26 mouse cellular contexts compared by ENCODE assay signal in the genomic region with DNA sequence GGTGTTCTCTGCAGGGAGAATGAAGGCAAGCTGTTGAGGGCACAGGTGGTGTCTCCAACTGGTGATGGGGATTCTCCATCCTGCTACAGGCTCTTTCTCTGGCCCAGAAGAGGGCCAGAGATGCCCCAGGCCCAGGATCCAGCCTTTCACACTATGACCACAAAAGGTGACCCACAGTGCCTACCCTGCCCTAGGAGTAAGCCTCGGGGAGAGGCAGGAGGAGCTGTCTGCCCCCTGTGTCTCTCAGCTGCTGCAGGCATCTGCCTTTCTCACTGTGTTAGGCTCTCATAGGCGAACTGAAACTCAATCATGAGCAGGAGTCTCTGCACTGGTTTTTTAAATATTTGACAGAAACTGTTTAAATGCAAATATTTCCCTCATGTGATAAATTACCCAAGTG.
DNase-seq lines count a peak whose midpoint lies in the region; ATAC-seq and TF ChIP-seq lines count a peak whose summit lies in the region.
"Had no signal": no experiment of that assay in that cellular context is flagged by ENCODE, and none has a peak within 500 bp of the region (broad histone marks: within the 10 kb centered on the region; RNA-seq: fewer than 3 reads in every experiment).

No protein-coding gene starts in this region.

- no peaks in the 10 kb centered on the region for H3K27me3 ChIP-seq in hindbrain, embryonic 13.5 days
- H3K27me3 ChIP-seq in hindbrain, embryonic 14.5 days (ENCODE audit: control insufficient read depth, insufficient read depth, low read length) = no peaks in the 10 kb centered on the region
- no peaks in the 10 kb centered on the region for H3K27me3 ChIP-seq in midbrain, embryonic 11.5 days (ENCODE audit: control insufficient read depth, insufficient read depth, low read length)
- no peaks in the 10 kb centered on the region for H3K27me3 ChIP-seq in midbrain, postnatal 0 days (ENCODE audit: insufficient read depth, low read length)
- H3K27me3 ChIP-seq in E14TG2a.4 (ENCODE audit: insufficient read depth, low read length) = no peaks in the 10 kb centered on the region
- H3K27me3 ChIP-seq in limb, embryonic 10.5 days (ENCODE audit: low read depth, poor library complexity, severe bottlenecking) = 0 out of 2 replicates have a peak, but pooled peaks cover 11% of the 10 kb centered on the region
- H3K27me3 ChIP-seq: embryonic facial prominence, embryonic 12.5 days; embryonic facial prominence, embryonic 15.5 days had no signal

- WGBS in hindbrain, embryonic 13.5 days = 20% methylated on average over 2 of the region's 2 CpGs
- WGBS in hindbrain, embryonic 14.5 days = 29% methylated on average over 2 of the region's 2 CpGs
- WGBS in midbrain, embryonic 11.5 days = 41% methylated on average over 2 of the region's 2 CpGs
- 36% methylated on average over 2 of the region's 2 CpGs for WGBS in midbrain, postnatal 0 days
- WGBS in limb, embryonic 10.5 days = 39% methylated on average over 2 of the region's 2 CpGs

- TF ChIP-seq CTCF in midbrain, postnatal 0 days (IDR thresholded peaks at IDR 0.05) = no peak
- TF ChIP-seq CTCF in E14TG2a.4 (conservative IDR thresholded peaks at IDR 0.05; ENCODE audit: low read length) = no peak

- no peak for DNase-seq in hindbrain, embryonic 14.5 days (ENCODE audit: low spot score)
- DNase-seq in midbrain, embryonic 11.5 days (ENCODE audit: low spot score, missing footprints) = peak; percentile 72
- DNase-seq in midbrain, postnatal 0 days (ENCODE audit: low spot score) = no peak
- DNase-seq in A20 (ENCODE audit: low read depth, low spot score) = peak; percentile 58
- no peak for DNase-seq in limb, embryonic 10.5 days (ENCODE audit: low spot score)
- DNase-seq: adrenal gland, adult 2 months; adrenal gland, postnatal 14 days; cerebellum, adult 11 months; cerebellum, adult 2 months; cerebellum, adult 9-11 months; cerebellum, postnatal 25 days; gastrocnemius, postnatal 10 days; gastrocnemius, postnatal 36 days; heart, adult 2 months; heart, postnatal 14 days; heart, postnatal 4 days had no signal

- peaks cover 32% of the 10 kb centered on the region for H3K4me1 ChIP-seq in hindbrain, embryonic 13.5 days (replicated peaks)
- peaks cover 21% of the 10 kb centered on the region for H3K4me1 ChIP-seq in hindbrain, embryonic 14.5 days (replicated peaks; ENCODE audit: control insufficient read depth, insufficient read depth, low read length)
- peaks cover 7% of the 10 kb centered on the region for H3K4me1 ChIP-seq in midbrain, embryonic 11.5 days (ENCODE audit: control insufficient read depth, insufficient read depth, low read length)
- H3K4me1 ChIP-seq in midbrain, postnatal 0 days (ENCODE audit: insufficient read depth, low read length) = peaks cover 6% of the 10 kb centered on the region; the same call in 1 of the 2 replicates
- peaks cover 45% of the 10 kb centered on the region for H3K4me1 ChIP-seq in E14TG2a.4 (replicated peaks; ENCODE audit: low read depth, low read length)
- peaks cover 18% of the 10 kb centered on the region; the same call in 1 of the 2 replicates for H3K4me1 ChIP-seq in limb, embryonic 10.5 days
- H3K4me1 ChIP-seq: embryonic facial prominence, embryonic 12.5 days; embryonic facial prominence, embryonic 15.5 days; heart, embryonic 13.5 days had no signal

- H3K4me2 ChIP-seq in hindbrain, embryonic 13.5 days = no peak overlapping the region
- no peak overlapping the region for H3K4me2 ChIP-seq in hindbrain, embryonic 14.5 days (replicated peaks)
- H3K4me2 ChIP-seq in midbrain, embryonic 11.5 days = no peak overlapping the region
- H3K4me2 ChIP-seq in midbrain, postnatal 0 days (ENCODE audit: low read depth, low read length, poor library complexity, severe bottlenecking) = no peak overlapping the region
- H3K4me2 ChIP-seq: embryonic facial prominence, embryonic 12.5 days; embryonic facial prominence, embryonic 15.5 days; heart, embryonic 13.5 days had no signal

- no peak for ATAC-seq in hindbrain, embryonic 13.5 days (ENCODE audit: low FRiP score)
- ATAC-seq in hindbrain, embryonic 14.5 days (ENCODE audit: low FRiP score) = no peak
- no peak for ATAC-seq in midbrain, embryonic 11.5 days (ENCODE audit: low FRiP score)
- no peak for ATAC-seq in midbrain, postnatal 0 days (ENCODE audit: low FRiP score)
- ATAC-seq: forebrain, embryonic 16.5 days; hindbrain, postnatal 0 days; inflammation-experienced regulatory T-cells, adult 6 months; intestine, embryonic 16.5 days had no signal

- 0 out of 2 replicates have a peak overlapping the region, but pooled peaks have one; percentile 0 for H3K9ac ChIP-seq in hindbrain, embryonic 13.5 days
- H3K9ac ChIP-seq in hindbrain, embryonic 14.5 days = no peak overlapping the region
- no peak overlapping the region for H3K9ac ChIP-seq in midbrain, embryonic 11.5 days (ENCODE audit: low read length)
- no peak overlapping the region for H3K9ac ChIP-seq in midbrain, postnatal 0 days (replicated peaks; ENCODE audit: low read length, poor library complexity, severe bottlenecking)
- H3K9ac ChIP-seq: embryonic facial prominence, embryonic 12.5 days; embryonic facial prominence, embryonic 15.5 days; heart, embryonic 13.5 days had no signal

- no peaks in the 10 kb centered on the region for H3K36me3 ChIP-seq in hindbrain, embryonic 13.5 days
- H3K36me3 ChIP-seq in hindbrain, embryonic 14.5 days (replicated peaks; ENCODE audit: control insufficient read depth, insufficient read depth) = no peaks in the 10 kb centered on the region
- no peaks in the 10 kb centered on the region for H3K36me3 ChIP-seq in midbrain, embryonic 11.5 days (ENCODE audit: control insufficient read depth, insufficient read depth, low read length)
- no peaks in the 10 kb centered on the region for H3K36me3 ChIP-seq in midbrain, postnatal 0 days (ENCODE audit: insufficient read depth, low read length)
- H3K36me3 ChIP-seq in E14TG2a.4 (ENCODE audit: insufficient read depth, low read length) = no peaks in the 10 kb centered on the region
- no peaks in the 10 kb centered on the region for H3K36me3 ChIP-seq in limb, embryonic 10.5 days
- H3K36me3 ChIP-seq: embryonic facial prominence, embryonic 12.5 days; embryonic facial prominence, embryonic 15.5 days; heart, embryonic 10.5 days; heart, embryonic 13.5 days had no signal

- peak overlapping the region; percentile 79 for H3K27ac ChIP-seq in hindbrain, embryonic 13.5 days
- H3K27ac ChIP-seq in hindbrain, embryonic 14.5 days = no peak overlapping the region
- no peak overlapping the region for H3K27ac ChIP-seq in midbrain, embryonic 11.5 days (ENCODE audit: low read depth, low read length)
- H3K27ac ChIP-seq in midbrain, postnatal 0 days (ENCODE audit: low read depth, low read length) = no peak overlapping the region
- H3K27ac ChIP-seq in limb, embryonic 10.5 days = no peak overlapping the region
- H3K27ac ChIP-seq: embryonic facial prominence, embryonic 12.5 days; embryonic facial prominence, embryonic 15.5 days; heart, adult 2 months; heart, embryonic 10.5 days; heart, embryonic 13.5 days; hindbrain, postnatal 0 days had no signal

- H3K4me3 ChIP-seq in hindbrain, embryonic 13.5 days = no peak overlapping the region
- H3K4me3 ChIP-seq in hindbrain, embryonic 14.5 days (replicated peaks; ENCODE audit: low read length) = no peak overlapping the region
- no peak overlapping the region for H3K4me3 ChIP-seq in midbrain, embryonic 11.5 days (ENCODE audit: low read depth, low read length)
- no peak overlapping the region for H3K4me3 ChIP-seq in midbrain, postnatal 0 days (ENCODE audit: low read depth, low read length)
- peak overlapping the region; percentile 43; the same call in 1 of the 2 replicates for H3K4me3 ChIP-seq in E14TG2a.4 (replicated peaks; ENCODE audit: low read length)
- no peak overlapping the region for H3K4me3 ChIP-seq in limb, embryonic 10.5 days
- H3K4me3 ChIP-seq: embryonic facial prominence, embryonic 12.5 days; embryonic facial prominence, embryonic 15.5 days; heart, adult 2 months; heart, embryonic 10.5 days; heart, embryonic 13.5 days had no signal

- H3K9me3 ChIP-seq in hindbrain, embryonic 13.5 days = no peaks in the 10 kb centered on the region
- H3K9me3 ChIP-seq in hindbrain, embryonic 14.5 days (ENCODE audit: control insufficient read depth, low read length) = no peaks in the 10 kb centered on the region
- H3K9me3 ChIP-seq in midbrain, embryonic 11.5 days (ENCODE audit: control insufficient read depth, low read length) = no peaks in the 10 kb centered on the region
- H3K9me3 ChIP-seq in midbrain, postnatal 0 days (ENCODE audit: low read length) = no peaks in the 10 kb centered on the region
- H3K9me3 ChIP-seq in E14TG2a.4 (ENCODE audit: low read length) = no peaks in the 10 kb centered on the region
- H3K9me3 ChIP-seq in limb, embryonic 10.5 days (replicated peaks) = no peaks in the 10 kb centered on the region
- H3K9me3 ChIP-seq: embryonic facial prominence, embryonic 12.5 days; embryonic facial prominence, embryonic 15.5 days; heart, embryonic 10.5 days; heart, embryonic 13.5 days had no signal

Comparison
In these comparisons a context has a peak if more than half of its experiments do, and no peak if none do; other contexts are left out.
1. DNase-seq: peak in midbrain, embryonic 11.5 days (single experiment) and A20 (single experiment); none in hindbrain, embryonic 14.5 days (single experiment), midbrain, postnatal 0 days (single experiment) and limb, embryonic 10.5 days (single experiment).